Mouse (Mus musculus) ES-E14 (cell line): Measurements from ENCODE around the gene Atg2b.

Source experiments
- CHD2 ChIP-seq: IDR thresholded peaks from 2 replicates; pipeline ENCODE4 v1.6.1; 2014; ENCODE audit warnings: mild to moderate bottlenecking, low read depth, low read length, inconsistent platforms
- MAFK ChIP-seq: IDR thresholded peaks from 2 replicates; pipeline ENCODE4 v1.6.1; 2014; ENCODE audit warnings: mild to moderate bottlenecking, low read depth, low read length, inconsistent platforms; ENCODE audit not compliant: insufficient read depth
- ZC3H11A ChIP-seq: IDR thresholded peaks from 2 replicates; pipeline ENCODE4 v1.6.1; 2012; ENCODE audit warnings: low read depth, mild to moderate bottlenecking, inconsistent platforms, low read length, borderline replicate concordance
- ZNF384 ChIP-seq: IDR thresholded peaks from 2 replicates; pipeline ENCODE4 v1.6.1; 2012; ENCODE audit warnings: low read depth, low read length, inconsistent platforms

DNA sequence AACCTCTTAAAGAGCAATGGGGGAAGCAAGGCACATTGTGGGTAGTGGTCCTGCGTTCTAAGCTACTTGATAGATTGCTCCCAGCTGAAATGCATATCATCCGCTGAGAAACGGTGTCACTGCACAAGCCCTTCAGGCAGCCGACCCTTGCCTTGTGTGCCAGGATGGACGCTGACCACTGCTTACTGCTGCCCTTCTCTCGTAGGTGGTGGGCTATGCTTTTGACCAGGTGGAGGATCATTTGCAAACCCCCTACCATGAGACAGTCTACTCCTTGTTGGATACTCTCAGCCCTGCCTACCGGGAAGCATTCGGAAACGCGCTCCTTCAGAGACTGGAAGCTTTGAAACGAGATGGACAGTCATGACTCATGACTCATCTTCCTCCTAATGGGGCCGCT lies 15.4 kb upstream of the Atg2b start:
- TF ChIP-seq ZNF384, result no peak
- TF ChIP-seq MAFK, result no peak
- TF ChIP-seq ZC3H11A, result no peak
- no peak for TF ChIP-seq CHD2
